Mouse (Mus musculus) forebrain, embryonic 12.5 days (tissue): ENCODE measurements at regions not wholly inside any gene's neighbourhood (a gene's known extent, or its start where the extent isn't known, plus 50 kb on each side); places are given as distances from the start of the nearest gene placed in this dataset.

Experiments used
- ATAC-seq: fragments of 200-750 bp; cut with Nextera tagmentation; 2 replicates; pipeline ENCODE4 v1.8.0; 2017; ENCODE audit warnings: moderate TSS enrichment; ENCODE audit not compliant: low FRiP score
- H3K27ac ChIP-seq: fragments of 300-500 bp; sonication (generic); 2 replicates; pipeline ENCODE4 v1.5.1; 2016; ENCODE audit warnings: mild to moderate bottlenecking
- H3K27me3 ChIP-seq: fragments of 300-500 bp; sonication (generic); 2 replicates; pipeline ENCODE4 v1.6.1; 2016; ENCODE audit warnings: mild to moderate bottlenecking
- H3K36me3 ChIP-seq: fragments of 300-500 bp; sonication (generic); replicated peaks from 2 replicates; pipeline ENCODE4 v1.6.1; 2016; ENCODE audit warnings: mild to moderate bottlenecking
- H3K4me1 ChIP-seq: fragments of 300-500 bp; sonication (generic); 2 replicates; pipeline ENCODE4 v1.6.1; 2016
- H3K4me2 ChIP-seq: fragments of 300-500 bp; sonication (generic); 2 replicates; pipeline ENCODE4 v1.6.1; 2016; ENCODE audit warnings: mild to moderate bottlenecking, moderate library complexity
- H3K4me3 ChIP-seq: fragments of 300-500 bp; sonication (generic); replicated peaks from 2 replicates; pipeline ENCODE4 v1.5.1; 2016; ENCODE audit warnings: mild to moderate bottlenecking
- H3K9ac ChIP-seq: fragments of 300-500 bp; sonication (generic); 2 replicates; pipeline ENCODE4 v1.6.1; 2016; ENCODE audit warnings: mild to moderate bottlenecking
- H3K9me3 ChIP-seq: fragments of 300-500 bp; sonication (generic); 2 replicates; pipeline ENCODE4 v1.6.1; 2016
- WGBS: fragments of 180-500 bp; shearing (Covaris S2); methylation state at CpG from one replicate; pipeline ENCODE4 v1.1.7; 2016; 5-methylcytosine and 5-hydroxymethylcytosine counted together

DNA sequence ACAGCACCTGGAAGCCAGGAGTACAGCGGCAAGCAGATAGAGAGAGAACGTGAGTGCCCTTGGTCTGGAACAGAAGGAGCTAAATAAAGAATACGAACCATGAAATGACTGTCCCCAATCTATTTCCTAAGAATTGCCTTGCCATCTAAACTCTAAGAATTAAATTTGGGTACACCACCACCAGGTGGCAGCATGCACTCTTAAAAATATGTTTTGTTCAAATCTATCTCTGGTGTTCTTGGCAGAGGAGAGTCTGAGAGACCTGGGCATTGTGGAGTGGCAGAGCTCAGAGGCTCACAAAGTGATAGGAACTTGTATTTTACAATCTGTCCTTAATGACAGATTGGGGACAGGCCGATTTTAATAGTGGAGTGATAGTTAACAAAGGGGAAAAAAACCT is 144.5 kb downstream of the Cdh26 start:
- 53% methylated on average over 4 of the region's 4 CpGs for WGBS
- no peaks in the 10 kb centered on the region for H3K9me3 ChIP-seq
- H3K27me3 ChIP-seq: peaks cover 9% of the 10 kb centered on the region; the same call in 1 of the 2 replicates
- no peak for ATAC-seq
- no peak overlapping the region for H3K27ac ChIP-seq
- H3K36me3 ChIP-seq: no peaks in the 10 kb centered on the region
- H3K4me2 ChIP-seq: no peak overlapping the region
- H3K4me3 ChIP-seq: no peak overlapping the region
- no peak overlapping the region for H3K9ac ChIP-seq
- peaks cover 4% of the 10 kb centered on the region; the same call in 1 of the 2 replicates for H3K4me1 ChIP-seq

DNA sequence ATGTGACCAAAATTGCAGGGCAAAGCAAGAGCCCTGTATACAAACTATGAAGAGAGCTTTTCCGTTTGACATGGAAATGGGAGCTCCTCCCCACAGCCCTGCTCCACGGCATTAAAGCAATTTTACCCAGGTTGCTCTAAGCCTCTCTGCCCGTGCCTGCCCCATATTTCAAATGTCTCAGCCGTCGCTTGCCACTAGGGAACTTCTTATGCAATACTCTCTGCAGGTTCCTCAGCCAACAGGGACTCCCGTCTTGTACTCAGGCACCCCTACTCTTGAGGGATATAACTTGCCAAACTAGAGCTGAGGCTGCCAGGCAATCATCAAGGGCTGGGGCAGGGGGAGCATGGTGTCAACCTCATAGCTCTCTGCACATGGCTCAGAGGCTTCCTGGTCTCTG is 145.1 kb downstream of the Cdh26 start:
- Histone ChIP-seq H3K9me3 (no peaks in the 10 kb centered on the region), H3K36me3 (no peaks in the 10 kb centered on the region), H3K27me3 (peaks cover 9% of the 10 kb centered on the region; the same call in 1 of the 2 replicates), H3K27ac (no peak overlapping the region), H3K4me1 (peaks cover 4% of the 10 kb centered on the region; the same call in 1 of the 2 replicates), H3K4me3 (no peak overlapping the region), H3K9ac (no peak overlapping the region), H3K4me2 (no peak overlapping the region)
- WGBS: 75% methylated on average over 6 of the region's 6 CpGs
- ATAC-seq: no peak

DNA sequence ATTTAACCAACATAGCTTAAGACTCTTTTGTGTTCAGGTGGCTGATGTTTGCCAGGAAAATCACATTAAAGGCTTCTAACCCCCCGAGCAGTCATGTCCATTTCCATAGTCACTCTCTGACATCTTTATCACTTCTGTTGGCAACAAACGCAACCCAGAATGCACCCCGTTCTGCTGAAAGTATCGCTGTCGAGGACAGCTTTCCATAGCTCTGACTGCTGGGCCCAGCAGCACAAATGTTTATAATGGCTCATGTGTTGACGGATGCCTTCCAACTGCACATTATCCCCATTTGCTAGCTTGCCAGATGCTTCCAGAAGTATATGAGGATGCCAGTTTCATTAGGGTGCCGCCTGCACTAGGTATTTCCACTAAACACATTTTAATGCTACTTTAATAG is 145.7 kb downstream of the Cdh26 start:
- peaks cover 4% of the 10 kb centered on the region for H3K4me1 ChIP-seq
- H3K4me3 ChIP-seq: no peak overlapping the region
- no peak for ATAC-seq
- H3K27me3 ChIP-seq: peaks cover 9% of the 10 kb centered on the region; the same call in 1 of the 2 replicates
- no peaks in the 10 kb centered on the region for H3K36me3 ChIP-seq
- WGBS: 88% methylated on average over 7 of the region's 7 CpGs
- H3K9ac ChIP-seq: no peak overlapping the region
- H3K27ac ChIP-seq: no peak overlapping the region
- no peak overlapping the region for H3K4me2 ChIP-seq
- no peaks in the 10 kb centered on the region for H3K9me3 ChIP-seq

DNA sequence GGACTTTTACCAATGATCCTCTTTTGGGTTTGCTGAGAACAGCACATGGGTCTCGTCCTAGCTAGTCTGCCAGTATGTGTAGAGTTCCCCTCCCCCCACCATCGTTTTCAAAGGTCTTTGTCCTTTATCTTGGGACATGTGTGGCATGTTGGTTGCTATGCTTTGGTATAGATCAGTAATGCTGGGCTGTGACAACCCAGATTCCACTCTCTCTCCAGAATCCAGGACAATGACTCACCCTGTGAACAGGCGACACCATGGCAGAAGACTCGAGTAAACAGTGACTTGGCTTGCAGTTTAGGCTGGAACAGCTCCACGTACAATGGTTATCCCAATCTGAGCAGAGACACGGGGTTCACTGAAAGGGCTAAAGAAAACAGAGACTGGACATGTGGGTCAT is 149.2 kb downstream of the Cdh26 start:
- H3K4me2 ChIP-seq: no peak overlapping the region
- no peaks in the 10 kb centered on the region; the same call in 1 of the 2 replicates for H3K4me1 ChIP-seq
- no peak for ATAC-seq
- no peak overlapping the region for H3K27ac ChIP-seq
- no peaks in the 10 kb centered on the region for H3K9me3 ChIP-seq
- WGBS: 83% methylated on average over 6 of the region's 6 CpGs
- no peak overlapping the region for H3K4me3 ChIP-seq
- H3K36me3 ChIP-seq: no peaks in the 10 kb centered on the region
- no peaks in the 10 kb centered on the region for H3K27me3 ChIP-seq
- no peak overlapping the region for H3K9ac ChIP-seq

DNA sequence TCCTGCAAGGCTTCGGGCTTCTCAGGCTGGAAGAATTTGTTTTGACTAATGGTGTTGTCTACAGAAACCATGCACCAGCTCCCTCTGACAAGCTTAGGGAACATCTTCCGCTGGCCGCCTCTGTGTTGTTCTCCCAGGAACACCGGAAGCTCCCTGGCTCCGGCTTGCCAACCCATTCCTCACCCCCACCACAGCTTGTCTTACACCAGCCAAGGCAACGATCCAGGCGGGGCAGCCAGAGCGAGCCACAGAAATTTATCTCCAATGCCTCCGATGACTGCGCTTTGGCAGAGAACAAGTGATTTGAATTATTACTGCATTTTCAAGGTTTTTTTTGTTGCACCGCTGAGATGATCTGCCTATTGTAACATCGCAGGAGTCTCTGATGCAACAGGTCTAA is 151.0 kb downstream of the Cdh26 start:
- ATAC-seq: no peak
- WGBS: 92% methylated on average over 12 of the region's 12 CpGs
- Histone ChIP-seq H3K4me3 (no peak overlapping the region), H3K27ac (no peak overlapping the region), H3K9ac (no peak overlapping the region), H3K4me2 (no peak overlapping the region), H3K36me3 (no peaks in the 10 kb centered on the region), H3K9me3 (no peaks in the 10 kb centered on the region), H3K4me1 (no peaks in the 10 kb centered on the region; the same call in 1 of the 2 replicates), H3K27me3 (no peaks in the 10 kb centered on the region)

DNA sequence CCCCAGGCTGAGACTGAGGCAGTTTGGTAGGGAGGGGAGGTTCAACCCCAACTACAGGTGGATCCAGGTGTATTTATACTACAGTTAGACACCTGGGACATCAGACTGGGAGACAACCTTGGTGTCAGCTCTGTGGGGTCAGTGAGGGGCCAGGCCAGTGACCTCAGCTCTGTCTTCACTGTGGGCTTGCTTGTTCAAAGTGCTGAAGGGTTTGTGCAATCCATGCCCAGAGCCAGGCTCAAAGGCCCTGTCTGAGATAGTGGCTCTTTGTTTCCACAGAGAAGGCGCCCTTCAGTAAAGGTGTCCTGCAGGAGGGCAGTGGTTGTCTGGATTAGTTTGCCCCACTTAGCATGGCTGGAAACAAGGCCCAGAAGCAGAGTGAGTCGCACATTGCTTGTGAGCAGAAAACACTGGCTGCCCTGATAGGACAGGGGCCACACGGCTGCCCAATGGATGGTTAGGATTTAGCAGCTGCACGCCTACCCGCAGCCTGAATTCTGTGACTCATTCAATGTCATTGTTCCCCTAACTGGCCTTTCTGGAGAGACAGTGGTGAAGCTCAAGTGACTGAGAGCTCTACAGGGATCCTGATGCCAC is 154.7 kb downstream of the Cdh26 start:
- WGBS: 73% methylated on average over 5 of the region's 5 CpGs
- no peaks in the 10 kb centered on the region for H3K36me3 ChIP-seq
- H3K4me2 ChIP-seq: no peak overlapping the region
- no peaks in the 10 kb centered on the region for H3K9me3 ChIP-seq
- H3K27ac ChIP-seq: no peak overlapping the region
- no peak overlapping the region for H3K9ac ChIP-seq
- no peak overlapping the region for H3K4me3 ChIP-seq
- H3K27me3 ChIP-seq: no peaks in the 10 kb centered on the region
- no peaks in the 10 kb centered on the region; the same call in 1 of the 2 replicates for H3K4me1 ChIP-seq
- ATAC-seq: no peak

DNA sequence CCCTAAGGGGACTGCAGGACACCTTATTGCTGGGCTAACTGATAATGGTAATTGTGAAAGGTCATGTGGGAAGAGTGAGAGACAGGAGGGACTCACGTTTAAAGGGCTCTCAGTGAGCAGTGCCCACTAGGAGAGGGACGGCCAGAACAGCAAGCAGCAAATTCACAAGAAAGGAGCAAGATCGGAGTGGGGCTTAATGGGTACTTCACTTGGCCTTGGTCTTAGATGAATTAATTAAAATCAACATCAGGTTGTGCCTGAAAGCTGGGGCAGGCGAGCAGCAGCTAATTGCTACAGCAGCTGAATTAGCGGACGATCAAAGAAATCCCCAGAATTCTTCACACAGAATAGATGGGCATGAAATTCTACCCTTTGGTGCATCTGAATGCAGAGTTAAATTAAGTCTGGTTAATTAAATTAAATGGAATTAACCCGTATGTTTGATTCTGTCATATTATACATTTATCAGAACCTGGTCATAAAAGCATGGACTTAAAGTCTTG is 156.9 kb downstream of the Cdh26 start:
- WGBS: 26% methylated on average over 7 of the region's 7 CpGs
- ATAC-seq: peak; percentile 74; the same call in 1 of the 2 replicates

DNA sequence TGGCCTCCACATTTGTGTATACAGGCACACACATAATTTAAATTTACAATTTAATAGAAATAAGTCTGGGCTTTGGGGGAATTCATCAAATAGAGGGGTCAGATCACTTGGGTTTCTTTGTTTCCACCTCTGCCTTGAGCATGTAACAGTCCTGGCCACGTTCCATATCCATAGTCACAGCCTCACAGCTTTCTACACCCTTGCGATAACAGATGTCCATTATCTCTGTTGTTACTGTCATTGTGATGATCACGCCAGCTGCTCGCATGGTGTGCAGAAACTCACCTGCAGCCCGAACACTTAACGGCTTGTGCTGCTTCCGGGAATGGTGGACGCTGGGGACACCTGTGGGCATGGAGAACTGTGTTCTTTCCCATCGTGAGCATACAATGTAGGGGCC is 163.4 kb downstream of the Cdh26 start:
- no peak for ATAC-seq
- WGBS: 65% methylated on average over 9 of the region's 9 CpGs
- peak overlapping the region; percentile 32 for H3K27ac ChIP-seq

More for the DNA sequence above, 156.9 kb downstream of the Cdh26 start:
- H3K27ac ChIP-seq: 0 out of 2 replicates have a peak overlapping the region, but pooled peaks have one; percentile 1
- H3K4me3 ChIP-seq: no peak overlapping the region
- no peak overlapping the region for H3K4me2 ChIP-seq
- no peak overlapping the region for H3K9ac ChIP-seq
- no peaks in the 10 kb centered on the region for H3K4me1 ChIP-seq
- H3K9me3 ChIP-seq: no peaks in the 10 kb centered on the region
- H3K27me3 ChIP-seq: no peaks in the 10 kb centered on the region
- H3K36me3 ChIP-seq: no peaks in the 10 kb centered on the region

DNA sequence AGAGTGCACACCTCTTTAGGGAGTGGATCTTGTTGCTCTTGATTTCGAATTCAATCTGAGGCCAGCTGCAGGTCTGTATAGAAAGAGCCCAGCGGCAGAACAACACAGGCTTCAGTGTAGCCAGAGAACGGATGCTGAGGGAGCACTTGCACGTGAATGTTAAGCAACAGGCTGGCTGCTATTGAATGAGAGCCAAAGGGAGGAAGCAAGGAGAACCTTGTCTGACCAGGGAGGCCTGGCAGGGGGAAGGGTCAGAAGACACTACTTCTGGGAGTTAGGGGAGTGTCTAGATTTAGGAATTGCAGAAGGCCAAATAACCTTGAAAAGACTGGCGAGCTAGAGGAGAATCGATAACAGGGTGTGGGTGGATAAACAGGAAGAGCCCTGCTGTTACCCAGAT is 163.8 kb downstream of the Cdh26 start:
- peak overlapping the region; percentile 32 for H3K27ac ChIP-seq
- no peak for ATAC-seq
- 38% methylated on average over 6 of the region's 6 CpGs for WGBS

More for the DNA sequence above, 163.4 kb downstream of the Cdh26 start:
- Histone ChIP-seq H3K4me3 (no peak overlapping the region), H3K9me3 (no peaks in the 10 kb centered on the region), H3K36me3 (no peaks in the 10 kb centered on the region), H3K4me2 (no peak overlapping the region), H3K27me3 (no peaks in the 10 kb centered on the region), H3K4me1 (peaks cover 34% of the 10 kb centered on the region), H3K9ac (no peak overlapping the region)

DNA sequence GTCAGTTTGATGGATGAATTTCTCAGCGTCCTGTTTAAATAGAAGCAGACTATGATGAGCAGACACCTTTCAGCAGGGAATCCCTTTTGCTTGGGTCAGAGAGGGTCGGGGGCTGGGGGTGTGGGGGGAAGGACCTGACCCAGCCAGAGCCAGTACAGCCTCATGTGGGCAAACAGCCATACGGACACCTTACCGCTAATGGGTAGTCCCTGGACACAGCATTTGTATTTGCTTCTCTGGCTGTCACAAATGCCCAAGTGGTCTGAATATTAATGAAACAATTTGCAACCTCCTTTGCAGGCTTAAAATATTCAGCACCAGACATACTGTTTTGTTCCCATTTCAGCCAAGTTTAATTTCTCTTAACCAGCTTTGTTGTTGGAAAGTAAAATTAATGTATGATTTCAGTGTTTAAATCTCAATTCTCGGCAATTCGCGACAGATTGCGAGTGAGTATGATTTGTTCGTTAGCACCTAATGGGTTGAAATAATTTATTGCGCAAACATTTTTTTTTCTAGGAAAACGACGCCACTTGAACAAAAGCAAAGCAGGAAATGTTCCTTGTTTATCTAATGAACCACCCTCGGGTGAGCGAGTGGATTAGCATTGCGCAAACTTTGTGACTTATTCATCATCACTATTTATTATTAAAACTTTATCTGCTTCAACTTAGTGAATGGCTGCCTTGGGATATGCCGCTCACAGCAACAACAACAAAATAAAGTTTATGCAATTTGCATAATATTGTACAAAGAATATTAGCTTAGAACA is 166.2 kb downstream of the Cdh26 start:
- WGBS: 54% methylated on average over 16 of the region's 16 CpGs
- Histone ChIP-seq H3K36me3 (no peaks in the 10 kb centered on the region), H3K27ac (peak overlapping the region; percentile 31; the same call in 1 of the 2 replicates), H3K9ac (no peak overlapping the region), H3K9me3 (no peaks in the 10 kb centered on the region; the same call in 1 of the 2 replicates), H3K4me3 (no peak overlapping the region), H3K27me3 (no peaks in the 10 kb centered on the region), H3K4me1 (peaks cover 34% of the 10 kb centered on the region), H3K4me2 (no peak overlapping the region)
- peak; percentile 53; the same call in 1 of the 2 replicates for ATAC-seq

More for the DNA sequence above, 163.8 kb downstream of the Cdh26 start:
- Histone ChIP-seq H3K4me1 (peaks cover 34% of the 10 kb centered on the region), H3K36me3 (no peaks in the 10 kb centered on the region), H3K27me3 (no peaks in the 10 kb centered on the region), H3K9ac (no peak overlapping the region), H3K4me2 (no peak overlapping the region), H3K4me3 (no peak overlapping the region), H3K9me3 (no peaks in the 10 kb centered on the region)

DNA sequence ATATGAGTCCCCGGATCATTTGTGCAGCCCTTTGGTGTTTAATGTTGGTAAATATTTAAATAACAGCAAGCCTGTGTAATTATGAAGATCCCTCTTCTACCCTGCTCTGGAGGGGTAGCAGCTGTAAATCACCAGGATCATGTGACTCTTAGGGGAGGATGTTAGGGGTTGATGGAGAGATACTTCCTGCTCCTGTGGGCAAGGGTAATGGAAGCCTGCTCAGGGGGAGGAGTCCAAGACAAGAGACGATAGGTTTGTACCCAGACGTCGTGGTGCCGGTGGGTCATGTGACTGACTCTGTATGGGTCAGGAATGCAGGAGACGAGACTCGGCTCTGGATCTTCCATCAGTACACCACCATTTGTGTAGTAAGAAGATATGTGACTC is 166.7 kb downstream of the Cdh26 start:
- ATAC-seq: peak; percentile 40
- H3K4me2 ChIP-seq: no peak overlapping the region
- H3K9ac ChIP-seq: no peak overlapping the region
- H3K9me3 ChIP-seq: no peaks in the 10 kb centered on the region; the same call in 1 of the 2 replicates
- H3K4me1 ChIP-seq: peaks cover 34% of the 10 kb centered on the region
- 81% methylated on average over 7 of the region's 7 CpGs for WGBS
- H3K36me3 ChIP-seq: no peaks in the 10 kb centered on the region
- H3K27me3 ChIP-seq: no peaks in the 10 kb centered on the region
- no peak overlapping the region for H3K4me3 ChIP-seq
- no peak overlapping the region for H3K27ac ChIP-seq

DNA sequence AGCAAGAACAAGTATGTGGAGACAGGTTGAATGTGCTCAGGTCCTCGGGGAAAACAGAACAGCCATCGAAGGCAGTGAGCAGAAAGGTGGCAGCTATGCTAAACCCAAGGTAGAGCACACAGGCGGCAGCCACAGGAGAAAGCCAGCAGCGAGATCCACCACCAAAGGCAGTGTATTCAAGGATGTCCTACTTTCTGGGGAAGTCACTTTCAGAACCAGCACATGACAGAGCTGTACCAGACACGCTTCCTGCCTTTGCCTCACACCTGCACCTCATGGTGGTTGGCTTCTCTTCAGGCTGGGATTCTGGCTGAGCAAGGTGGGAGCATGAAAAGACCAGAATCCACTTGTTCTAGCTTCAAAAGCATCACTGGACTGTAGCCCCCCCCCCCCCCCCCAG is 168.0 kb downstream of the Cdh26 start:
- no peak overlapping the region for H3K4me3 ChIP-seq
- no peak overlapping the region for H3K4me2 ChIP-seq
- no peak for ATAC-seq
- 91% methylated on average over 5 of the region's 5 CpGs for WGBS
- no peak overlapping the region for H3K27ac ChIP-seq
- peaks cover 33% of the 10 kb centered on the region for H3K4me1 ChIP-seq
- H3K36me3 ChIP-seq: no peaks in the 10 kb centered on the region
- H3K9ac ChIP-seq: no peak overlapping the region
- no peaks in the 10 kb centered on the region; the same call in 1 of the 2 replicates for H3K9me3 ChIP-seq
- no peaks in the 10 kb centered on the region for H3K27me3 ChIP-seq
